Mouse (Mus musculus): Measurements from ENCODE around the gene Dqx1.

Gene Dqx1

GRCm38 (mm10) chr6:83107566-83108400 lies 50.1 kb downstream of the Dqx1 start:
- in situ Hi-C loops (cut with MboI) = no loop called here

GRCm38 (mm10) chr6:83108762-83109668 lies 51.4 kb downstream of the Dqx1 start, which contains the start of gene Mrpl53:
Gene Mrpl53 (plus strand): TSS chr6:83109040.
- in situ Hi-C loops (cut with MboI) = no loop called here

- in situ Hi-C loops (cut with MboI) = no loop called here
Measured at GRCm38 (mm10) chr6:83111510-83112136, 54.0 kb downstream of the Dqx1 start.

- in situ Hi-C loops (cut with MboI) = no loop called here
Measured at GRCm38 (mm10) chr6:83115011-83115671, 57.5 kb downstream of the Dqx1 start, which contains the start of gene Mogs. Gene Mogs (plus strand): TSS chr6:83115496.

- in situ Hi-C loops (cut with MboI) = no loop called here
Measured at GRCm38 (mm10) chr6:83115682-83116372, 58.2 kb downstream of the Dqx1 start.

GRCm38 (mm10) chr6:83116373-83117164 lies 58.9 kb downstream of the Dqx1 start:
- in situ Hi-C loops (cut with MboI) = no loop called here
